Mouse (Mus musculus) thymus, adult 18-20 months (tissue): ENCODE measurements around the gene Gpr180.
"Not testable (repeated sequence)": the region's sequence is repeated elsewhere in the genome, so short reads cannot be mapped to it uniquely, and the experiment has no call there.

Experiments used
- DNase-seq, 2 experiments: peaks; one replicate each; pipeline ENCODE4 v3.0.0; 2022; ENCODE audit warnings: mixed read lengths in 2 of 2

The Gpr180 gene

DNA sequence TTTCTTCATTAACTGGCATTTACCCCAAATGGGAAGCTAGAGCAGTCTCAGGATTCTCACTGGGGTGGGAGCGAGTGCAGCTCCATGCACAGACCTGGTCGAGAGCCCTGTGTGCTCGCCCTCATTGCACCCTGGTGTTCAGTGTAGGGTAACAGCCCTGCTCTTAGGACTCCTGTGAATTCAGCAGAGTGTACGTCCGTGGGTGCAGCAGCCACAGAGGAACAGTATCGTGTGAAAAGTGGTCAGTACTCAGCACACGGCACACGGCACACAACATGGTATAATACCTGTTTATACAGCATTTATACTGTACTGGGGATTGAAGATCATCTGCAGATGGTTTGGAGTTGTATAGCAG is 15.3 kb downstream of the Gpr180 start:
- no peak for DNase-seq

DNA sequence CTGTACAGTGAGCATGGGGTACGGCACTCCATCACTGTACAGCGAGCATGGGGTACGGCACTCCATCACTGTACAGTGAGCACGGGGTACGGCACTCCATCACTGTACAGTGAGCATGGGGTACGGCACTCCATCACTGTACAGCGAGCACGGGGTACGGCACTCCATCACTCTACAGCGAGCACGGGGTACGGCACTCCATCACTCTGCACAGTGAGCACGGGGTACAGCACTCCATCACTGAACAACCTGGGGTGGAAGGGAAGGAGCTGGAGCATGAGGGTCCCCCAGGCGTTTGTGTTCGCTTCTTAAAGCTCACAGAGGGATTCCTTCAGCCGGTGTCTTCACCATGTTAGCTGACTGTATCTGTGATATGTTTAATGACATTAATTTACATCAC is 19.1 kb downstream of the Gpr180 start:
- not testable (repeated sequence) for DNase-seq

DNA sequence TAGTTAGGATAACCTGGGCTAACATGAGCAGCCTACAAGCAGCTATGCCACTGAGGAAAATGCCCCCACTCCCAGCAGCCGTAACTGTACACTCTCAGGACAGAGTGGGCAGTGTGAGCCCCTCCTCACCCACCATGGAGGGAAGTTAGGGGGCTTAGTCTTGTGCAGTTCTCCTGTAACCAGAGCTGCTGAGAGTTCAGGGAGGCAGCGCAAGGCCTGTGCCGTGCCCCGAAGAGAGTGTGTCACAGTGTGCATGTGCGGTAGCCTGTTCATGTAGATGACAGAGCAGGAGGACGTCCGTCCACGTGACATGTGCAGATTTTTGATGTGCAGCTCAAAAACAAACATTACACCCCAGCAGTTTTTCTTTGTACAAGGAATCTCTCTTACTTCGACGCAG is 19.8 kb downstream of the Gpr180 start:
- DNase-seq = no peak

- DNase-seq = peak; percentile 26
Measured at GRCm38 (mm10) chr14:118157146-118157545, 20.2 kb downstream of the Gpr180 start.

DNA sequence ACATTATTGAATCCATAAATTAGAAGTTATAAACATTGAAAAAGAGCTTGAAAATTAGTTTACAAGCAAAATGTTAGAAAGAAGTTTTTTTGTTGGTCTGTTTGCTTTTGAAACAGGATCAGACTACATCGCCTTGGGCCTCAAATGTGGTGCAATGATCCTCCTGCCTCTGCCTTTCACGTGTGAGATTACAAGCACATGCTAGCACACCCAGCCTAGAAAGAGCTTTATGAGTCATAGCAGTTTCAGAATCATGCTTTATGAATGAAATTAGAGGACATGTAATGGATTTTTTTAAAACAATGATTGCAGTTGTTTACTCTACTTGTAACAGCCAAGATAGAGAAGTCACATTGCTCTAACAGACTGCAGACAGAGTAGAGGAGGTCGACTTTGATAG is 24.8 kb downstream of the Gpr180 start:
- no peak for DNase-seq

GRCm38 (mm10) chr14:118162640-118163039 is 25.7 kb downstream of the Gpr180 start:
- DNase-seq = no peak

- no peak for DNase-seq
Measured at GRCm38 (mm10) chr14:118168776-118169175, 31.8 kb downstream of the Gpr180 start.

DNA sequence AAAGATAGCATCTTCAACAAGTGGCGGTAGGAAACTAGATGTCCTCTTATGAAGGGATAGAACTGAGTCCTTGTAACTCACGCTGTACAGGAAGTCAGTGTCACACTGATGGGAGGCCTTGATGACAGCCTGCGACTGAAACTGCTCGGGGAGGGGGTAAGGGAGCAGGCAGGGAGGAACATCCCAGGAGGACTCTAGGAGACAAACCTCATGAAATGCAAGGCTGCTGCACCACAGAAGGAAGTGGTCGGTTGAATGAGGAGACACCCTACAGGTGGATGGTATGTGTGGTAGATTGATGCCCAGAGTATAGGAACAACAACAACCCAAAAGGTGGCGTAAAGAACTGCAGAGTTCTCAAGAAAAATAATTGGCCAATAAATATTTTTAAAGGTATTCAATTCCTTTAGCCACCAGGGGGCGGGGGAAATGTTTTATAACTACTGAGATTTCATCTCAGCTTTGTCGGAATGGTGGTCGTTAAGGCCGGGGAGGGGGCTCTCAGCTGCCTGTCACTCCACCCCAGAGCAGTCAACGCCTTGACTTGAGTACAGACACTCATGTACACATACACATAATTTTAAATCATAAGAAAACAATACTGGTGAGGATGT is 36.7 kb downstream of the Gpr180 start:
- no peak for DNase-seq

DNA sequence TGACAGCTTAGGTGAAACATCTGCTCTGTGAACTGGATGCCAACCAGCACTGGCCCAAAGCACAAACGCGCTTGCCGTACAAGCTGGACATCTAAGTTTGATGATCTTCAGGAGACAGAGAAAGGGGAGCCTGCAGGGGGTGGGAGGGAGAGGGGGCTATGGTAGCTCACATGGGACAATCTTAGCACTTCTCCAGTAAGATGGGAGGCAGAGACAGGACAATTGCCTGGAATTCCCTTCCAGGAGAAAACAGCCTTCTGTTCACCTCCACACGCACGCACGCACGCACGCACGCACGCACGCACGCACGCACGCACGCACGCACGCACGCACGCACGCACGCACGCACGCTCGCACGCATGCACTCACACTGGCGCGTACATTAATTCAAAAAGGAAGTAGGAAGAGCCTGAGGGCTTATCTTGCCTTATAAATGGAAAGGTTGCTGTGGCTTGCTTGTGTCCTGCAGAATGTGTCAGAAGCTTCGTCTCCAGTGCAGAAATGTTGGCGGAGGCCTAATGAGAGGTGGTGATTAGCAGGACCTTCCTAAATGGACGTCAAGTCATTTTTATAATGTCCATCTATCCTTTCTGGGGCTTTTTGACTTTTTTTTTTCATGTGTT is 38.2 kb downstream of the Gpr180 start:
- DNase-seq = no peak

- DNase-seq = no peak
Measured at GRCm38 (mm10) chr14:118175694-118176085, 38.7 kb downstream of the Gpr180 start.

- DNase-seq = no peak
Measured at GRCm38 (mm10) chr14:118179251-118179650, 42.3 kb downstream of the Gpr180 start.

GRCm38 (mm10) chr14:118179701-118180100 is 42.7 kb downstream of the Gpr180 start:
- no peak for DNase-seq

GRCm38 (mm10) chr14:118180117-118180557 is 43.2 kb downstream of the Gpr180 start:
- DNase-seq = peak; percentile 38 to 54

- DNase-seq = no peak
Measured at GRCm38 (mm10) chr14:118180711-118181177, 43.8 kb downstream of the Gpr180 start.

DNA sequence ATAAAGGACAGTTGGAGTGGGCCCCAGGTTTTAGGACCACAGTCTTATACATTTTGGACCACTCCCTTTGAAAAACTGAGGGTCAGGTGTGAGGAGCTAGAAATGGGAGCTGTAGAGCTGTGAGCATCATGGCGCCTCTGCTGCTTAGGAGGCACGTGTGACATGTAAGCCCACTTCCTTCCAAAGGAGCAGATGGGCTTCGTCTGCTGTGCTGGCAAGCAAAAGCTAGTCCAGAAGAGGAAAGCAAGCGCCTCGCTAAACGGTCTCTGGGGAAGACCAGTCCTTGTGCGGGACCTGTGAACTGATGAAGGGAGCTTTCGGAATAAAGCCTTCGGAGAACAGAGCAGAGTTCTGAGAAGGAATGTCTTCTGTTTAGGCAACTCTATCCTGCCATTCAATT is 54.5 kb downstream of the Gpr180 start:
- DNase-seq = no peak

DNA sequence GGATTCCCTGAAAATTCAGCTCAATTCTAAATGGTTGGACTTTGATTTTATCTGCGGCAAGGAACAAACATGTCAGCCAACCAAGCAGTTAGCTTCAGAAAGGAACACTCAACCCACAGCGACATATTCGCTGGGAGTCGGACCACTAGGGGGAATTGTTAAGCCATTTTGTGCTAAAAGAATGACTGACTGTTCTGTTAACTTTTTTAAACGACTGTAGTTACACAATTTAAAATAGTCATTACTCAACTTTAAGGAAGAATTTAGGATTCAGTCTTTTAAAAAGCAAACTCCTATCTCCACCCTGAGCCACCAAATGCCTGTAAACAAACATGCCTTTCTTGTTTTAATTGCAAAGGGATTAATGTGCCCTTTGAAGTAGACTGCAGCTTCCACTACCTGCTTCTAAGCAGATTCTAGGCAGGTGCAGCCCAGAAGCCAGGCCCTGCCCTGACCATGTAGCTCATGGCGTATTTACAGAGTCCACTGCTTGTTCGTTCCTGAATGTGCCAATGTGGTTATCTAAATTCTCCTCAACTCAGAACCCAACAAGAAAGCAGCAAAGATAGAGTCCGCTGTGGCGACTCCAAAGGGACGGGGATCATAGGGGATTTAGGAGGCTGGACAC is 56.2 kb downstream of the Gpr180 start:
- no peak for DNase-seq

- DNase-seq = no peak
Measured at GRCm38 (mm10) chr14:118193663-118194062, 56.7 kb downstream of the Gpr180 start.

DNA sequence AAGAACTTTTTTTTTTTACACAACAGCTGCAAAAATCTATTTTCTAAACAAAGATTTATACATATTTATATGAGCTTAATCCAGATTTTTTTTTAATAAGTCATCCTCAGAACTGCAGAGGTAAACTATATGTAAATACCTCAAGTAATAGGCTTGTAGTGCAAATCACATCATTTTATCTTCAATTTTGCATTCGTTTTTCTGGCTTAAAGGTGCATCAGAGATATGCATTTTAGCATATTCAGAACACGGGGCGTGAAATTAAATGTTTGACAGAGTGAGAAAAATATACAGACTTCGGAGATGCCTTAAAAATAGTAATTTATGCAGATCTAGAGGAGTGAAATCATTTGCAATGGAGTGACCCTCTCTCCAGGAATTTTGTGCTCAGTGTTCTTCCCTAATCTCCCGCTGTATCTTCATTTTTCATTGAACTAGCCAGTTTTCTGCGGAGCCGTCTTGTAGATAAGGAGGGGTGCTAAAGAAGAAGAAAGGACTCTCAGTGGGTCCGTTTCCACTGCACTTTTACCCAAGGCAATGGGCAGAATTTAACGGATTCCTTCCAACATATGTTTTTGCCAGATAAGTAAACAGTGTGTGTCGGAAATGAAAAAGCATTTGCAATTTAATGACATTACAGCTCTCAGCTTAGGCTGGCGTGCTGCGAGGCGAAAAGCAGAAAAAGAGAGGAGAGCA is 57.4 kb downstream of the Gpr180 start:
- DNase-seq = no peak

DNA sequence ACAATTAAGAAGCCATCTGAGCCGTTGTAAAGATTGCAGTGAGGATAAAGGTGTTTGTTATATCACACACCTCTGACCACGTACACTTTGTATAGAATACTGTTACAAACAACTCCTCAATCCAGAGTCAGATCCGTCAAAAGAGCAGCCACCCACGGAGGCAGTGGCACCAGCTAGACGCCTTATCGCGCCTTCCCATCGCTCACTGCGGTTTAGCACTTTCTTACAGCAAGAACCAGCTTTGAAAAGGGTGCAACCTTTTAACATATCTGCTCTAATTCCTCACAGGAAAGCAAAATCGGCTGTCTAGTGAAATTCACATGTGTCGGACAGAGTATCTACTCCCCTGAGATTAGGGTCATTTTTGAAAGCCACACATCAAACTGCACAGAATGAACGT is 60.1 kb downstream of the Gpr180 start:
- DNase-seq = no peak

DNA sequence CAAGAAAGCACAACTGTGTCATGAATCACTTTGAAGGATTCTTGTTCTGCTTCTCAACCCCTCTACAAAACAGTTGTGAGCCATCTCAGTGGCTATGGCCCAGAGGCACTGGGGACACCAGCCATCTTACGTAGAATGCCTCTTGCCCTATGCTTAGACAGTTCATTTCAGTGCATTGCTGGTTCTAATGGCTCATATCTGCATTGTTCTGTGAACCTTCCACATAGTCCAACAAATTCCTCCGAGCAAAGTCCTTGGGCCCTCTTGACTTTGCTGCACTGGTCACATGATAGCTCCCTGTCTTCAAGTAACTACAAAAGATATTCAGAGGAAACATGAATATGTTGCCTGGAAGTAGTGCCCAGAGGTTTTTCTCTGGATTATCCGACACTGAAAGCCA is 63.8 kb downstream of the Gpr180 start:
- DNase-seq = no peak

GRCm38 (mm10) chr14:118202006-118202405 is 65.0 kb downstream of the Gpr180 start:
- DNase-seq = no peak

DNA sequence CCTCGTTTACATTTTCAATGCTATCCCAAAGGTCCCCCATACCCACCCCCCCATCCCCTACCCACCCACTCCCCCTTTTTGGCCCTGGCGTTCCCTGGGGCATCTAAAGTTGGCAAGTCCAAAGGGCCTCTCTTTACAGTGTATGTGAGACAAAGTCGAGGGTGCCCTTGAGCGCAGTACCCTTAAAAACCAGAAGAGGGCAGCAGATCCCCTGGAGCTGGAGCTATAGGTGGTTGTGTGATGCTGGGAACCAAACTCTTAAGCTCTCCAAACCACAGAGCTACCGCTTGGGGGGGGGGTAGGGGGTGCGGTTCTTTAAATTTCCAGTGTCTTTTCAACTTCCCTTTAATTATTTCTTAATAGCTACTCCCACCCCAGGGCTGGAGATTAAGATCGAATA is 66.1 kb downstream of the Gpr180 start:
- DNase-seq = peak in 1 of 2 experiments; percentile 22

DNA sequence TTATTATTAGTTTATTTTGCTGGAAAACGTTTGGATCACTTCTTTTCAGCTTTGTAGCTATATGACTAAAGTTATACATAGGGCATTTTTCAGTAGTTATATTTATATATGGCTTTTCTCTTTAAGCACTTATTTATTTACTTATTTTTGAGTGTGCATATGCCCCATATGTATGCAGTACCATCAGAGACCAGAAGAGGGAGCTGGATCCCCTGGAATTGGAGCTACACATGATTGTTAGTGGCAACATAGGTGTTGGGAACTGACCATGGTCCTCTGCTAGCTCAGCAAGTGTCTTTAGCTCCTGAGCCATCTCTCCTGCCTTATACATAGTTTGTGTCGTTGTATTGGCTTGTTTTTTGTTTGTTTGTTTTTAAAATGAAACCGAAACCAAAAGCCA is 70.4 kb downstream of the Gpr180 start:
- no peak for DNase-seq

DNA sequence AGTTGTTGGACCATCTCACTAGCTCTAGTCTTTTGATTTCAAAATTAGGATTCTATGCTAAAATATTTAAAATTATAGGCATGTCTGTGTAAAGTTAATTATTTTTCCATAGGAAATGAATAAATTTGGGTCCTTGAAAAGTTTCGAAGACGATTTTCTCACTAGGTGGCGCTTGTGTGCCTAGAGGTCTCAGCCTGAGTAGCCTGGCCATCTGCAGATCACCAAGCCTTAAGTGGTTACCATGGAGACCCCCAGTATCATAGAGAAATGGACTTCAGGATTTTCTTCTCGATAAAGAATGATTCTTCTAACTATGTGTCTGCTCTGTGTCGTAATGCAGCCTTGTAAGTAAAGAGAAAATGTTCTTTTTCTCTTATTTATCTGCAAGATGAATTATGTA is 72.7 kb downstream of the Gpr180 start:
- DNase-seq = no peak
